Mouse (Mus musculus): ENCODE measurements around the gene Gm8797. TPM values are rescaled to one million over a fixed set of nuclear protein-coding genes. Genes with fewer than 3 reads are reported as not detected.
A peak's percentile ranks its signal among the peaks of the same experiment; 100 is the strongest.
"Not testable (repeated sequence)": the region's sequence is repeated elsewhere in the genome, so short reads cannot be mapped to it uniquely, and the experiment has no call there.

The Gm8797 gene
- 1 to 10 TPM; 6.1 to 6.7 TPM for total RNA-seq (2021)

DNA sequence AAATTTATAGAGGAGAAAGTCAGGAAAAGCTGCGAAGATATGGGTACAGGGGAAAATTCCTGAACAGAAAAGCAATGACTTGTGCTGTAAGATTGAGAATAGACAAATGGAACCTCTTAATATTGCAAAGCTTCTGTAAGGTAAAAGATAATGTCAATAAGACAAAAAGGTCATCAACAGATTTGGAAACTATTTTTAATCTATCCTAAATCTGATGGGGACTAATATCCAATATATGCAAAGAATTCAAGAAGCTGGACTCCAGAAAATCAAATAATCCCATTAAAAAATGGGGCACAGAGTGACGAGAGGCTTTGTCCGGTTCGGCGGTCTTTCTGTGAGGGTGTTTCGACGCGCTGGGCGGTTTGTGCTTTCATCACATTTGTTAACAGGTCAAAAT lies at the start of gene Gm8797:
TSS of gene Gm8797 (plus strand) at position 301 of the 400 bp plus-strand sequence.
- intact Hi-C loops (cut with DNase I); DNase-seq: not testable (repeated sequence)

DNA sequence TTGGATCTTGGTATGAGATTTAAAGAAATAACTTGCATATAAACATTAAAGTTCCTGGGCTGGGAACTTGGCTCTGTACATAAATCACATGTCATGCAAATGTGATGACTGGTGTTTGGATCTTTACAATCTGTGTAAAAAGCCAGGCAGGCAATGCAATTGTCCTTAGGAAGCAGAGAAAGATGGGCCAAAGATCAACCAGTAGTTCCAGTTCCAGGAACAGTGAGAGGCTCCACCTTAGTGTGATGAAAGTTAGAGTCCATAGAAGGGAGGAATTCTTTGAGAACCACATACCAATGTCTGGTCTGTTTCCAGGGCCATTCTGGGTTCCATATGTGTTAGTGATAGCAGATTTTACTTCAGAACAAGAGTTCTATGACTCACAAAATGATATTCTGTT lies 36.1 kb upstream of the Gm8797 start:
- no peak for DNase-seq
- intact Hi-C loops (cut with DNase I), result no loop called here

DNA sequence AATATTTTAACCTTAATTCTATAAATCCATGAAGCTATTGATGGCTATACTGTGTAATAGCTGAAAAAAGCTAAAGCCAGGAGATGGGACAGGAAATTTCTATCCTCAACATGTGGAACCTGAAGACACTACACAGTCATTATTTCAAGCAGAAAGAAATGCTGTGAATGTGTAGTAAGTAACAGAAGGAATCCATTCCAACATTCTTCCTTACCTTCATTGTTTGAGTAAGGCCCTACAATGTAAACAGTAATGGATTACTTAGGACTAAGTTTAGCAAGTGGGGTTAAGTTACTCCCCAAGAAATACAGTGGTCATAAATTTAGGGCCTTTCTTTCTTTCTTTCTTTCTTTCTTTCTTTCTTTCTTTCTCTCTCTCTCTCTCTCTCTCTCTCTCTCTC lies 17.7 kb upstream of the Gm8797 start:
- no peak for DNase-seq
- intact Hi-C loops (cut with DNase I), result no loop called here

DNA sequence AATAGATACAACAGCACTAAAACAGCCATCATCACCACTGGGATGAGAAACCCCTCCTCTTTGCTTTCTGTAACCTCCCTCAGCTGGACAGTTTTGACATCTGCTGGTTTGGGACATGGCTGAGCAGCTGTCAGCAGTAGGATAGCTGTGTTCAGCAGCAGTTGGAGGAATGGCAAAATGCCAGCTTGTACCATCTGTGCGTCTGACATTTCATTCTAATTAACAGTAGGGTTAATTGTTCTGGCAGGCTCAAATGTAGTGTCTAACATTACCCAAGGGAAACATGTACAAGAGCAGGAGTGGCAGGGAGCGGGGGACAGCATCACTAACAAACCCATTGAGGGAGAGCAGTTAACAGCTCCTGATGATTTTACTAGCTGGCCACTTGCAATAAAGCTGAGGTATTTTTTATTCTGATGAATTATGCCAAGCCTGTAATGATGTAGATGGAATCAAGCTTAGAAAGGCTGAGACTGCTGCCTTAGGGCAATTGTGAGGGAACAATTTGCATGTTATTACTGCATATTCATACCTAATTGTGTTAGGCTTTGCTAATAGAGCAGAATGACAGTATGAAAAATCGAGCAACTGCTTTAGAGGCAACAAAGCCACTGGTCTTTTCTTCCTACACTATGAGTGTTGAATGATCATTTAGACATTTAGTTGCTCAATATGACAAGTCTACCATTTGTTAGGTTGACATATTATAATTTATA lies 4.3 kb downstream of the Gm8797 start:
- intact Hi-C loops (cut with DNase I), result no loop called here
- DNase-seq, result peak in 1 of 2 experiments; percentile 6

DNA sequence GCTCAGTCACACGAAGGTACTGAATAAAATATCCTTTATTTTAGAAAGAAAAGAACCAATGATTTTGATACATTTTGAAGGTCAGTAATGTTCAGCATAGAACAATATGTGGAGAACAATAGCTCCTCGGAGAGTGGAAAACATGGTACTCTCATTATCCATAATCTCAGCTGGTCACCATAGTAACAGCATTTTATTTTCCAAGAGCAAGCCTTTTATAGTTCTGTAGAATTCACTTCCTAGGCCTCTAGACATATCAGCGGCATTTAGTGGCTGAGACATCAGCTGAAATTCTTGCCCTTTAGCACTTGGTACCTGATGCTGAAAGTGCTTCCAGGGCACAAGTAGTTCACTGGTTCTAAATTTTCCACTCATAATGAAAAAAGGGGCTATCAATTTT lies 15.7 kb downstream of the Gm8797 start:
- DNase-seq, result no peak
- intact Hi-C loops (cut with DNase I), result no loop called here

DNA sequence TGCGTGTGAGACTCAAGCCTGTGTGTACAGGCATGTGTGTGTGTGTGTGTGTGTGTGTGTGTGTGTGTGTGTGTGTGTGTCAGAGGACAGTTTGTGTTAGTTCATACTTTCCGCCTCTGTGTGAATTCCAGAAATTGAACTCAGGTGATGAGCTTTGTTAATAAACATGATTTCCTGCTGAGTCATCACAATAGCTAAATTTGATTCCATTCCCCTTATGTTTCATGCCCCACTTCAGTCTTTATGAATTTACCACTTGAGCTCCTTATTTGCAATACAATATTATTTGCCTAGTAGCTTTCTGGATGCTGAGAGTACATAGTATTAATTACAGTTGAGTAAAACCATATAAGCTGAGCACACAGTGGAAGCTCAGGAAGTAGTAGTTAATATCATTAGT lies 26.3 kb downstream of the Gm8797 start:
- intact Hi-C loops (cut with DNase I), result no loop called here
- no peak for DNase-seq
